ENCODE assay signal across 8 mouse cellular contexts in the genomic region with DNA sequence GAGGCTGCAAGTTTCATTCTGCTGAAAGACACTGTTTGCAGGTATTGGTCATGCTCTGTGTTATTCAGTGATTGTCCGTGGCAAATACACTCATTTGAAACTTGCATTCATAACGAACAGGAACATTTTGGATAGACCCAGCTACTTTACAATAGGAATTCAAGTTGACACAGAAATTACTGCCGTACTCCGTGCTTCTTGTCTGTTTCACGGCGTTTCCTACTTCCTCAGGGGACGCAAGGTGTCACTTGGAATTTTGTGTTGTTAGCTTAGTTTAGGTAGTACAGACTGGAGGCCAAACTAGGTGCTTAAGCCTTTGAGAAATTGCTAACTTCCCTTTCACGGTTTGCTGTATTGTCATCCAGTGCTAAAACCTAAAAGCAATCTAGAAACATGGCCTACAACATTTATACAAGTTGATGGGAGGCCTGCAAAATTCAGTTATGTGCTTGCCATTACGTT. TPM values are rescaled to one million over a fixed set of nuclear protein-coding genes. Genes with fewer than 3 reads are reported as not detected.
A peak's percentile ranks its signal among the peaks of the same experiment; 100 is the strongest.
DNase-seq lines count a peak whose midpoint lies in the region; ATAC-seq and TF ChIP-seq lines count a peak whose summit lies in the region.

No protein-coding gene starts in this region.

- H3K4me1 ChIP-seq in testis, adult 2 months (ENCODE audit: control insufficient read depth, insufficient read depth, low read length), result peaks cover 6% of the 10 kb centered on the region
- peaks cover 20% of the 10 kb centered on the region for H3K4me1 ChIP-seq in limb, embryonic 13.5 days
- H3K4me1 ChIP-seq in stomach, embryonic 16.5 days (ENCODE audit: control insufficient read depth, insufficient read depth, low read length), result peaks cover 10% of the 10 kb centered on the region

- H3K9me3 ChIP-seq in limb, embryonic 13.5 days, result no peaks in the 10 kb centered on the region
- no peaks in the 10 kb centered on the region for H3K9me3 ChIP-seq in stomach, embryonic 16.5 days (replicated peaks; ENCODE audit: control insufficient read depth, low read length)

- peak overlapping the region; percentile 99; the same call in 1 of the 2 replicates for H3K4me3 ChIP-seq in testis, adult 2 months (ENCODE audit: control insufficient read depth, low read depth, low read length)
- H3K4me3 ChIP-seq in limb, embryonic 13.5 days, result peak overlapping the region; percentile 88
- H3K4me3 ChIP-seq in stomach, embryonic 16.5 days (replicated peaks; ENCODE audit: low read length), result peak overlapping the region; percentile 90

- peak; percentile 26 for DNase-seq in cerebellum, adult 9-10 months
- no peak for DNase-seq in cerebellum, postnatal 25 days
- DNase-seq in testis, postnatal 14 days (ENCODE audit: low spot score), result no peak
- DNase-seq in right cerebral cortex, postnatal 14 days, result no peak
- no peak for DNase-seq in cerebellum, adult 9-11 months

- no peaks in the 10 kb centered on the region for H3K36me3 ChIP-seq in testis, adult 2 months (ENCODE audit: control insufficient read depth, insufficient read depth, low read length)
- no peaks in the 10 kb centered on the region for H3K36me3 ChIP-seq in limb, embryonic 13.5 days
- no peaks in the 10 kb centered on the region for H3K36me3 ChIP-seq in stomach, embryonic 16.5 days (ENCODE audit: control insufficient read depth, insufficient read depth, low read length)

- H3K27me3 ChIP-seq in testis, adult 2 months (ENCODE audit: control insufficient read depth, insufficient read depth, low read length), result no peaks in the 10 kb centered on the region
- no peaks in the 10 kb centered on the region for H3K27me3 ChIP-seq in limb, embryonic 13.5 days
- H3K27me3 ChIP-seq in stomach, embryonic 16.5 days (ENCODE audit: control insufficient read depth, insufficient read depth, low read length), result no peaks in the 10 kb centered on the region

- 63% methylated on average over 9 of the region's 9 CpGs for WGBS in limb, embryonic 13.5 days
- 55% methylated on average over 9 of the region's 9 CpGs for whole genome bisulfite sequencing in stomach, embryonic 16.5 days

- peak overlapping the region; percentile 97 for H3K27ac ChIP-seq in testis, adult 2 months (ENCODE audit: control insufficient read depth, insufficient read depth, low read depth, low read length)
- H3K27ac ChIP-seq in limb, embryonic 13.5 days, result no peak overlapping the region
- 0 out of 2 replicates have a peak overlapping the region, but pooled peaks have one; percentile 91 for H3K27ac ChIP-seq in stomach, embryonic 16.5 days (ENCODE audit: low read length)

- TF ChIP-seq POLR2A in testis, adult 2 months (IDR thresholded peaks at IDR 0.05; ENCODE audit: control insufficient read depth, low read depth, low read length), result no peak

- peak overlapping the region; percentile 77 for H3K4me2 ChIP-seq in limb, embryonic 13.5 days (replicated peaks)
- peak overlapping the region; percentile 85 for H3K4me2 ChIP-seq in stomach, embryonic 16.5 days (ENCODE audit: low read depth, low read length)

- H3K9ac ChIP-seq in limb, embryonic 13.5 days, result peak overlapping the region; percentile 86
- H3K9ac ChIP-seq in stomach, embryonic 16.5 days (ENCODE audit: low read length), result peak overlapping the region; percentile 97

- no peak for ATAC-seq in limb, embryonic 13.5 days (ENCODE audit: low FRiP score, low read depth)
- no peak for ATAC-seq in stomach, embryonic 16.5 days (ENCODE audit: insufficient read depth, low FRiP score)

- no peak for TF ChIP-seq CTCF in testis, adult 2 months (IDR thresholded peaks at IDR 0.05; ENCODE audit: control insufficient read depth, insufficient read depth, insufficient replicate concordance, low read depth, low read length)

RNA-seq across cellular contexts. Expression of a gene that starts 1.2 kb away (rescaled TPM):
- not detected in 2 replicates for polyA plus RNA-seq in testis, adult 2 months (2012; rRNA removed)
- polyA plus RNA-seq in limb, embryonic 13.5 days (2015; fragmentation: Nextera tagmentation; extraction: Ambion mirVana), result not detected in 2 replicates
- not detected in 2 replicates for polyA plus RNA-seq in stomach, embryonic 16.5 days (2015; fragmentation: Nextera tagmentation; extraction: Ambion mirVana)

RNA-seq across cellular contexts. Expression of a gene that starts 1.5 kb away (rescaled TPM):
- polyA plus RNA-seq in testis, adult 2 months (2012; rRNA removed), result 83.6 and 90.0 TPM in 2 replicates
- 33.0 and 35.8 TPM in 2 replicates for polyA plus RNA-seq in limb, embryonic 13.5 days (2015; fragmentation: Nextera tagmentation; extraction: Ambion mirVana)
- polyA plus RNA-seq in stomach, embryonic 16.5 days (2015; fragmentation: Nextera tagmentation; extraction: Ambion mirVana), result 30.5 and 33.3 TPM in 2 replicates
